Mouse (Mus musculus) midbrain, embryonic 11.5 days (tissue): Measurements from ENCODE around the gene Ctbp2. TPM values are rescaled to one million over a fixed set of nuclear protein-coding genes. Genes with fewer than 3 reads are reported as not detected.

Experiments used
- ATAC-seq: fragments of 200-750 bp; cut with Nextera tagmentation; 2 replicates; pipeline ENCODE4 v1.8.0; 2017; ENCODE audit warnings: moderate TSS enrichment, moderate library complexity; ENCODE audit not compliant: low FRiP score
- DNase-seq: peaks from one replicate; pipeline ENCODE4 v3.0.0; 2015; ENCODE audit warnings: low spot score; ENCODE audit errors: missing footprints
- H3K27ac ChIP-seq: fragments of 300-500 bp; sonication (generic); 2 replicates; pipeline ENCODE4 v1.5.1; 2014; ENCODE audit warnings: low read depth, low read length
- H3K27me3 ChIP-seq: fragments of 300-500 bp; sonication (generic); 2 replicates; pipeline ENCODE4 v1.6.1; 2014; ENCODE audit warnings: mild to moderate bottlenecking, low read length, moderate library complexity, mixed read lengths; ENCODE audit not compliant: control insufficient read depth, insufficient read depth
- H3K36me3 ChIP-seq: fragments of 300-500 bp; sonication (generic); 2 replicates; pipeline ENCODE4 v1.6.1; 2014; ENCODE audit warnings: mild to moderate bottlenecking, low read length, moderate library complexity, mixed read lengths; ENCODE audit not compliant: control insufficient read depth, insufficient read depth
- H3K4me1 ChIP-seq: fragments of 300-500 bp; sonication (generic); 2 replicates; pipeline ENCODE4 v1.6.1; 2014; ENCODE audit warnings: low read length; ENCODE audit not compliant: control insufficient read depth, insufficient read depth
- H3K4me2 ChIP-seq: fragments of 300-500 bp; sonication (generic); 2 replicates; pipeline ENCODE4 v1.6.1; 2014; ENCODE audit warnings: mild to moderate bottlenecking, moderate library complexity
- H3K4me3 ChIP-seq: fragments of 300-500 bp; sonication (generic); 2 replicates; pipeline ENCODE4 v1.5.1; 2014; ENCODE audit warnings: low read depth, low read length
- H3K9ac ChIP-seq: fragments of 300-500 bp; sonication (generic); 2 replicates; pipeline ENCODE4 v1.6.1; 2014; ENCODE audit warnings: low read length
- H3K9me3 ChIP-seq: fragments of 300-500 bp; sonication (generic); 2 replicates; pipeline ENCODE4 v1.6.1; 2016; ENCODE audit warnings: low read length; ENCODE audit not compliant: control insufficient read depth
- WGBS: fragments of 180-500 bp; shearing (Covaris S2); extraction: QIAGEN DNeasy Blood & Tissue Kit; methylation state at CpG from one replicate; pipeline ENCODE4 v1.1.7; 2014; 5-methylcytosine and 5-hydroxymethylcytosine counted together
- polyA plus RNA-seq: library from polyadenylated mRNA; unstranded; fragments of >200 nt; fragmentation: Nextera tagmentation; extraction: Ambion mirVana; gene quantifications from 2 replicates; pipeline ENCODE4 v1.2.1, GENCODE M21; 2014

The Ctbp2 gene
- polyA plus RNA-seq = 118 and 131 TPM in 2 replicates

GRCm38 (mm10) chr7:133123999-133124700, at the start of gene Ctbp2:
Gene Ctbp2 (minus strand): TSS chr7:133124354.
- peaks cover 10% of the 10 kb centered on the region for H3K27me3 ChIP-seq
- peak within 1 kb of the TSS; percentile 99 for H3K27ac ChIP-seq
- no peaks in the 10 kb centered on the region for H3K36me3 ChIP-seq
- DNase-seq (peak; percentile 98), ATAC-seq (peak; percentile 75)
- peak within 1 kb of the TSS; percentile 93 for H3K4me3 ChIP-seq
- H3K4me1 ChIP-seq = peaks cover 20% of the 10 kb centered on the region
- H3K9me3 ChIP-seq = no peaks in the 10 kb centered on the region
- H3K9ac ChIP-seq = peak within 1 kb of the TSS; percentile 99
- WGBS = under 1% methylated on average over 59 of the region's 59 CpGs
- H3K4me2 ChIP-seq = peak within 1 kb of the TSS; percentile 98

- DNase-seq = no peak
- 78% methylated on average over 4 of the region's 4 CpGs for WGBS
Observed at GRCm38 (mm10) chr7:133171403-133172032, 47.4 kb upstream of the Ctbp2 start.

GRCm38 (mm10) chr7:133168928-133169327, 44.8 kb upstream of the Ctbp2 start:
- no peak overlapping the region for H3K9ac ChIP-seq
- H3K27me3 ChIP-seq = no peaks in the 10 kb centered on the region
- no peaks in the 10 kb centered on the region for H3K4me1 ChIP-seq
- no peaks in the 10 kb centered on the region for H3K36me3 ChIP-seq
- 96% methylated on average over 3 of the region's 3 CpGs for WGBS
- ATAC-seq = no peak
- no peak overlapping the region for H3K4me2 ChIP-seq
- H3K27ac ChIP-seq = no peak overlapping the region
- DNase-seq = no peak
- no peaks in the 10 kb centered on the region for H3K9me3 ChIP-seq
- no peak overlapping the region for H3K4me3 ChIP-seq

More at GRCm38 (mm10) chr7:133171403-133172032, 47.4 kb upstream of the Ctbp2 start:
- H3K27ac ChIP-seq = no peak overlapping the region
- no peak overlapping the region for H3K9ac ChIP-seq
- H3K27me3 ChIP-seq = no peaks in the 10 kb centered on the region
- H3K4me2 ChIP-seq = no peak overlapping the region
- no peaks in the 10 kb centered on the region for H3K4me1 ChIP-seq
- H3K36me3 ChIP-seq = no peaks in the 10 kb centered on the region
- no peak for ATAC-seq
- H3K9me3 ChIP-seq = no peaks in the 10 kb centered on the region
- H3K4me3 ChIP-seq = no peak overlapping the region

GRCm38 (mm10) chr7:133167903-133168302, 43.7 kb upstream of the Ctbp2 start:
- Histone ChIP-seq H3K4me3 (no peak overlapping the region), H3K27ac (no peak overlapping the region), H3K27me3 (no peaks in the 10 kb centered on the region), H3K4me2 (no peak overlapping the region), H3K4me1 (no peaks in the 10 kb centered on the region), H3K9ac (no peak overlapping the region), H3K36me3 (no peaks in the 10 kb centered on the region), H3K9me3 (no peaks in the 10 kb centered on the region)
- DNase-seq = no peak
- ATAC-seq = no peak
- 93% methylated on average over 2 of the region's 2 CpGs for WGBS

- Histone ChIP-seq H3K4me1 (no peaks in the 10 kb centered on the region), H3K27ac (no peak overlapping the region), H3K4me3 (no peak overlapping the region), H3K9ac (no peak overlapping the region), H3K9me3 (no peaks in the 10 kb centered on the region), H3K27me3 (no peaks in the 10 kb centered on the region), H3K36me3 (no peaks in the 10 kb centered on the region), H3K4me2 (no peak overlapping the region)
- 85% methylated on average over 2 of the region's 2 CpGs for WGBS
- ATAC-seq (no peak), DNase-seq (no peak)
Observed at GRCm38 (mm10) chr7:133164770-133165169, 40.6 kb upstream of the Ctbp2 start.

- DNase-seq (no peak), ATAC-seq (no peak)
- Histone ChIP-seq H3K27ac (no peak overlapping the region), H3K36me3 (no peaks in the 10 kb centered on the region), H3K4me2 (no peak overlapping the region), H3K9ac (no peak overlapping the region), H3K4me3 (no peak overlapping the region), H3K27me3 (no peaks in the 10 kb centered on the region), H3K4me1 (no peaks in the 10 kb centered on the region), H3K9me3 (no peaks in the 10 kb centered on the region)
- 64% methylated on average over 5 of the region's 5 CpGs for WGBS
Observed at GRCm38 (mm10) chr7:133163011-133163410, 38.9 kb upstream of the Ctbp2 start.

GRCm38 (mm10) chr7:133162131-133162530, 38.0 kb upstream of the Ctbp2 start:
- ATAC-seq (no peak), DNase-seq (no peak)
- no peaks in the 10 kb centered on the region for H3K4me1 ChIP-seq
- H3K9ac ChIP-seq = no peak overlapping the region
- H3K27me3 ChIP-seq = no peaks in the 10 kb centered on the region
- H3K36me3 ChIP-seq = no peaks in the 10 kb centered on the region
- no peak overlapping the region for H3K27ac ChIP-seq
- no peak overlapping the region for H3K4me3 ChIP-seq
- WGBS = 83% methylated on average over 2 of the region's 2 CpGs
- H3K4me2 ChIP-seq = no peak overlapping the region
- H3K9me3 ChIP-seq = no peaks in the 10 kb centered on the region

- no peak for DNase-seq
- no peaks in the 10 kb centered on the region for H3K36me3 ChIP-seq
- no peaks in the 10 kb centered on the region for H3K9me3 ChIP-seq
- no peaks in the 10 kb centered on the region for H3K4me1 ChIP-seq
- no peak overlapping the region for H3K4me3 ChIP-seq
- H3K27ac ChIP-seq = no peak overlapping the region
- H3K9ac ChIP-seq = no peak overlapping the region
- no peak overlapping the region for H3K4me2 ChIP-seq
- no peak for ATAC-seq
- no peaks in the 10 kb centered on the region for H3K27me3 ChIP-seq
- WGBS = 74% methylated on average over 7 of the region's 7 CpGs
Observed at GRCm38 (mm10) chr7:133161362-133162080, 37.4 kb upstream of the Ctbp2 start.

- Histone ChIP-seq H3K27ac (no peak overlapping the region), H3K27me3 (no peaks in the 10 kb centered on the region), H3K4me2 (no peak overlapping the region), H3K4me1 (no peaks in the 10 kb centered on the region), H3K9ac (no peak overlapping the region), H3K36me3 (no peaks in the 10 kb centered on the region), H3K4me3 (no peak overlapping the region), H3K9me3 (no peaks in the 10 kb centered on the region)
- ATAC-seq (no peak), DNase-seq (no peak)
- 85% methylated on average over 3 of the region's 3 CpGs for WGBS
Observed at GRCm38 (mm10) chr7:133159519-133159918, 35.4 kb upstream of the Ctbp2 start.
